Comparison of ENCODE assay signal across 14 mouse cellular contexts in genomic region chr4:32538987-32539386, GRCm38 (mm10).
A peak's percentile ranks its signal among the peaks of the same experiment; 100 is the strongest.
DNase-seq lines count a peak whose midpoint lies in the region; ATAC-seq lines count a peak whose summit lies in the region.
"Had no signal": no experiment of that assay in that cellular context is flagged by ENCODE, and none has a peak within 500 bp of the region (broad histone marks: within the 10 kb centered on the region; RNA-seq: fewer than 3 reads in every experiment).

No protein-coding gene starts in this region.

- peaks cover 27% of the 10 kb centered on the region for H3K4me1 ChIP-seq in kidney, embryonic 15.5 days
- peaks cover 32% of the 10 kb centered on the region for H3K4me1 ChIP-seq in hindbrain, embryonic 14.5 days (replicated peaks; ENCODE audit: control insufficient read depth, insufficient read depth, low read length)
- H3K4me1 ChIP-seq in embryonic facial prominence, embryonic 10.5 days = peaks cover 32% of the 10 kb centered on the region
- H3K4me1 ChIP-seq in kidney, embryonic 14.5 days (ENCODE audit: control insufficient read depth, insufficient read depth, low read length) = 0 out of 2 replicates have a peak, but pooled peaks cover 7% of the 10 kb centered on the region

- H3K9ac ChIP-seq in kidney, embryonic 15.5 days = no peak overlapping the region
- H3K9ac ChIP-seq in hindbrain, embryonic 14.5 days = no peak overlapping the region
- no peak overlapping the region for H3K9ac ChIP-seq in kidney, embryonic 14.5 days (ENCODE audit: low read depth, low read length)
- H3K9ac ChIP-seq: embryonic facial prominence, embryonic 15.5 days had no signal

- no peaks in the 10 kb centered on the region for H3K36me3 ChIP-seq in kidney, embryonic 15.5 days
- no peaks in the 10 kb centered on the region for H3K36me3 ChIP-seq in hindbrain, embryonic 14.5 days (replicated peaks; ENCODE audit: control insufficient read depth, insufficient read depth)
- H3K36me3 ChIP-seq in embryonic facial prominence, embryonic 10.5 days (replicated peaks) = no peaks in the 10 kb centered on the region
- H3K36me3 ChIP-seq in kidney, embryonic 14.5 days (ENCODE audit: control insufficient read depth, insufficient read depth, low read length) = no peaks in the 10 kb centered on the region
- H3K36me3 ChIP-seq: embryonic facial prominence, embryonic 15.5 days had no signal

- H3K9me3 ChIP-seq in kidney, embryonic 15.5 days (replicated peaks) = no peaks in the 10 kb centered on the region
- no peaks in the 10 kb centered on the region for H3K9me3 ChIP-seq in hindbrain, embryonic 14.5 days (ENCODE audit: control insufficient read depth, low read length)
- H3K9me3 ChIP-seq in embryonic facial prominence, embryonic 10.5 days = no peaks in the 10 kb centered on the region
- no peaks in the 10 kb centered on the region for H3K9me3 ChIP-seq in kidney, embryonic 14.5 days (ENCODE audit: control insufficient read depth, low read length)
- H3K9me3 ChIP-seq: embryonic facial prominence, embryonic 15.5 days had no signal

- 66% methylated on average over 11 of the region's 11 CpGs for WGBS in kidney, embryonic 15.5 days
- WGBS in hindbrain, embryonic 14.5 days = 76% methylated on average over 11 of the region's 11 CpGs
- WGBS in embryonic facial prominence, embryonic 10.5 days = 85% methylated on average over 11 of the region's 11 CpGs
- 63% methylated on average over 11 of the region's 11 CpGs for WGBS in kidney, embryonic 14.5 days

- no peak overlapping the region for H3K4me2 ChIP-seq in kidney, embryonic 15.5 days
- H3K4me2 ChIP-seq in hindbrain, embryonic 14.5 days (replicated peaks) = no peak overlapping the region
- H3K4me2 ChIP-seq in kidney, embryonic 14.5 days (replicated peaks; ENCODE audit: low read depth, low read length) = no peak overlapping the region
- H3K4me2 ChIP-seq: embryonic facial prominence, embryonic 15.5 days had no signal

- 0 out of 2 replicates have a peak overlapping the region, but pooled peaks have one; percentile 11 for H3K27ac ChIP-seq in kidney, embryonic 15.5 days
- peak overlapping the region; percentile 80; the same call in 1 of the 2 replicates for H3K27ac ChIP-seq in hindbrain, embryonic 14.5 days
- no peak overlapping the region for H3K27ac ChIP-seq in embryonic facial prominence, embryonic 10.5 days (replicated peaks)
- no peak overlapping the region for H3K27ac ChIP-seq in kidney, embryonic 14.5 days (ENCODE audit: low read depth, low read length)
- H3K27ac ChIP-seq: embryonic facial prominence, embryonic 15.5 days had no signal

- no peak for ATAC-seq in kidney, embryonic 15.5 days (replicated peaks; ENCODE audit: low FRiP score)
- no peak for ATAC-seq in hindbrain, embryonic 14.5 days (ENCODE audit: low FRiP score)
- no peak for ATAC-seq in kidney, embryonic 14.5 days (ENCODE audit: low FRiP score, low TSS enrichment)

- H3K27me3 ChIP-seq in kidney, embryonic 15.5 days = no peaks in the 10 kb centered on the region
- no peaks in the 10 kb centered on the region for H3K27me3 ChIP-seq in hindbrain, embryonic 14.5 days (ENCODE audit: control insufficient read depth, insufficient read depth, low read length)
- no peaks in the 10 kb centered on the region for H3K27me3 ChIP-seq in embryonic facial prominence, embryonic 10.5 days (replicated peaks; ENCODE audit: low read depth, poor library complexity, severe bottlenecking)
- H3K27me3 ChIP-seq in kidney, embryonic 14.5 days (ENCODE audit: control insufficient read depth, insufficient read depth, low read length) = no peaks in the 10 kb centered on the region
- H3K27me3 ChIP-seq: CH12.LX; embryonic facial prominence, embryonic 15.5 days; Patski had no signal

- DNase-seq in kidney, adult 9 months = no peak
- peak; percentile 78 for DNase-seq in brain, adult 2 months (ENCODE audit: low read depth, low spot score)
- DNase-seq in cerebellum, adult 18-20 months = peak; percentile 47 to 53
- no peak for DNase-seq in hindbrain, embryonic 14.5 days (ENCODE audit: low spot score)
- DNase-seq in MN1 (ENCODE audit: low spot score) = no peak
- DNase-seq in embryonic facial prominence, embryonic 10.5 days (ENCODE audit: low spot score) = no peak
- DNase-seq: adrenal gland, adult 2 months; lung, postnatal 10 days; right cerebral cortex, postnatal 14 days had no signal

- no peak overlapping the region for H3K4me3 ChIP-seq in kidney, embryonic 15.5 days (replicated peaks)
- no peak overlapping the region for H3K4me3 ChIP-seq in hindbrain, embryonic 14.5 days (replicated peaks; ENCODE audit: low read length)
- H3K4me3 ChIP-seq in embryonic facial prominence, embryonic 10.5 days = no peak overlapping the region
- H3K4me3 ChIP-seq in kidney, embryonic 14.5 days (ENCODE audit: low read length) = no peak overlapping the region
- H3K4me3 ChIP-seq: embryonic facial prominence, embryonic 15.5 days had no signal

Comparison
In these comparisons a context has a peak if more than half of its experiments do, and no peak if none do; other contexts are left out.
1. H3K27ac ChIP-seq: peak in kidney, embryonic 15.5 days (single experiment) and hindbrain, embryonic 14.5 days (single experiment); none in embryonic facial prominence, embryonic 10.5 days (single experiment) and kidney, embryonic 14.5 days (single experiment).
2. DNase-seq: peak in brain, adult 2 months (single experiment) and cerebellum, adult 18-20 months (2 of 2); none in kidney, adult 9 months (single experiment), hindbrain, embryonic 14.5 days (single experiment), MN1 (single experiment) and embryonic facial prominence, embryonic 10.5 days (single experiment).